Mouse (Mus musculus): ENCODE measurements at regions not wholly inside any gene's neighbourhood (a gene's known extent, or its start where the extent isn't known, plus 50 kb on each side); places are given as distances from the start of the nearest gene placed in this dataset.
A peak's percentile ranks its signal among the peaks of the same experiment; 100 is the strongest.

GRCm38 (mm10) chr2:39835370-39835769 is 609.1 kb upstream of the Ppp6c start:
- DNase-seq (ENCODE audit: low read depth, low spot score), result no peak

DNA sequence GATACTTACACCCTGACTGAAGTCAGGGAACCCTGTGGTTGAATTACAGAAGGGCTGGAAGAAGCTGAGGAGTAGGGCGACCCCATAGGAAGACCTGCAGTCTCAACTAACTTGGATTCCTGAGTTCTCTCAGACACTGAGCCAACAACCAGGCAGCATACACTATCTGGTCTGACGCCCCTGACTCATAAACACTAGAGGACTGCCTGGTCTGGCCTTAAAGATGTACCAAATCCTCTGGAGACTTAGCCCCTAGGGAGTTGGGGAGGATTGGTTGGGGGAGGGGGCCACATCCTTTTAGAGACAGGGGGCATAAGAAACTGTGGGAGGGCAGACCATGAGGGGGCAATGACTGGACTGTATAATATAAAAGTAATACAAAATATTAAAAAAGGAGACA is 597.6 kb upstream of the Ppp6c start:
- DNase-seq (ENCODE audit: low read depth, low spot score), result no peak

DNA sequence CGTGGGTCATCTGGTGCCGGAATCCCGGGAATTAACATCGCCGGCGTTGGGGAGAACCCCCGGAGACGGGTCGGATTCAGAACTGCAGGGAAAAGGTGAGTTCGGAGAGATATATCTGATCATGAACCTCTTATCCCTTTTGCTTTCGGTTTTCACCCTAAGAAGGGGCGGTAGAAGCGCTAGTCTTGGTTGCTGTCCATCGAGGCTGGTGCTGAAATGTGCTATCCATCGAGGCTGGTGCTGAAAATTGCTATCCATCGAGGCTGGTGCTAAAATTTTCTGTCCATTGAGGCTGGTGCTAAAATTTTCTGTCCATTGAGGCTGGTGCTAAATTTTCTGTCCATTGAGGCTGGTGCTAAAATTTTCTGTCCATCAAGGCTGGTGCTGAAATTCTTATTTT is 580.4 kb upstream of the Ppp6c start:
- peak; percentile 9 for DNase-seq (ENCODE audit: low read depth, low spot score)

All from mesoderm, embryonic 11.5 days (tissue).